Mouse (Mus musculus) right cerebral cortex, postnatal 14 days (tissue): ENCODE data around the gene Sdhb.

Experiments
- DNase-seq: peaks from one replicate; pipeline ENCODE4 v3.0.0; 2022

The Sdhb gene

GRCm38 (mm10) chr4:140981605-140982004 is 20.6 kb downstream of the Sdhb start:
- DNase-seq, result no peak

DNA sequence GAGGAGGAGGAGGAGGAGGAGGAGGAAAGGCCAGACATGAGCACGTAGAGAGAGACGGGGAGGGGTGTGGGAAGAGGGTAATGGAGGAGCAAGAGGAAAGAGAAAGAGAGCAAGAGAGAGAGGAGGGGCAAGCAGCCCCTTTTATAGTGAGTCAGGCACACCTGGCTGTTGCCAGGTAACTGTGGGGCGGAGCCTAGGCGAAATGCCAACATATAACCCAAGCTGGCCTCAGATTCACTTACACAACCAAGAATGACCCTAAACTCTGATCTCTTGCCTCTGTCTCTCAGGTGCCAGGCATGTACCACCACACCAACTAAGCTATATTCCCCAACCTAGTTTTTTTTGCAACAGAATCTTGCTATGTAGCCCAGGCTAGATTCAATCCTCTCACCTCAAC is 21.8 kb downstream of the Sdhb start:
- DNase-seq, result no peak

- no peak for DNase-seq
Measured at GRCm38 (mm10) chr4:140983442-140983841, 22.4 kb downstream of the Sdhb start.

- DNase-seq, result no peak
Measured at GRCm38 (mm10) chr4:140984544-140984943, 23.5 kb downstream of the Sdhb start.

- DNase-seq, result no peak
Measured at GRCm38 (mm10) chr4:140986024-140986710, 25.2 kb downstream of the Sdhb start.

GRCm38 (mm10) chr4:140986711-140987395 is 25.9 kb downstream of the Sdhb start, which contains the start of gene Atp13a2:
Gene Atp13a2, plus strand, starts transcription at chr4:140986873.
- DNase-seq, result peak; percentile 95

- DNase-seq, result no peak
Measured at GRCm38 (mm10) chr4:140987476-140987875, 26.5 kb downstream of the Sdhb start.

DNA sequence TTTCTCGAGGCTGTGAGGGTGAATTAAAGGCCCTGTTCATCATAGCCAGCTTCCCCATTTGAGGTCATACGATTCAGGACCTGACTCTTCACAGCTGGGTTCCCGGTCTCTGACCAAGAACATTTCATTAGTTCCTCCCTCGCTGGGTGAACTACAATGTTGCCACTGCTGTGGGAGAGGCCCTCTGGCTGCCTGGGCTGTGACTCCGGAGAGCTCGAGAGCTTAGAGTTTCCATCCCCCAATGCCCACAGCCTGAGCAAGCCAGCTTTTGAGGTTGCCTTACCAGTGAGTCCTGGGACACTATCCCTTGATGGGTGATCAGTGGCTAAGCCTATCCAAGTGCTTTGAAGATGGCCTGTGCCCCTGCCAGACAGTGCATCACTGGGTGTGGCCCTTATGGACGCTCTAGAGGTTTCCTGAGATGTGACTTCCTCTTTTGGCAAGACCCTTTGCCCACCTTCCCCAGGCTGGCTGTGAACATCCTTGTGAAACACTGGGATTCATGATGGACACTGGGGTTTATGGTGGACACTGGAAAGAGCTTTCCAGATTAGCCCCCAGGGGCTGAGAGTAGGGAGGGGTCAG is 27.8 kb downstream of the Sdhb start:
- no peak for DNase-seq

- DNase-seq, result no peak
Measured at GRCm38 (mm10) chr4:140989447-140989846, 28.4 kb downstream of the Sdhb start.

DNA sequence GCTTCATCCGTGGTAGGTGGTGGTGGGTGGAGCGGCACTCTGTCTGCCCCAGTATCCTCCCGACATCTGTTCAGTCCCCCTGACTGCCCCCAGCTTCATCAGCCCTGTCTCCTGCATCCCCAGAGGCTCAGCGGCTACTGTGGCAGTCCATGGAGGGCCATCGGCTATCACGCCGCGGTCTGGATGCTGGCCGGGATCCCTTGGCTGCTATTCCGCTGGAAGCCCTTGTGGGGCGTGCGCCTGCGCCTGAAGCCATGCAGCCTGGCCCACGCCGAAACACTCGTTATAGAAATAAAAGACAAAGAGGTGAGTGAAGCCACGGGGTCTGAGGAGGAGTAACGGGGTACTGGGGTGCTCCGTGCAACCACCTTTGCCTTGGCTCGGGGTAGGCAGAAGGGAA is 31.2 kb downstream of the Sdhb start:
- DNase-seq, result no peak

GRCm38 (mm10) chr4:140993846-140994245 is 32.8 kb downstream of the Sdhb start:
- no peak for DNase-seq

GRCm38 (mm10) chr4:140995811-140996210 is 34.8 kb downstream of the Sdhb start:
- DNase-seq, result no peak

GRCm38 (mm10) chr4:140996812-140997211 is 35.8 kb downstream of the Sdhb start:
- DNase-seq, result no peak

GRCm38 (mm10) chr4:141005983-141006382 is 45.0 kb downstream of the Sdhb start:
- peak; percentile 68 for DNase-seq

GRCm38 (mm10) chr4:141008028-141008427 is 47.0 kb downstream of the Sdhb start:
- DNase-seq, result no peak

- no peak for DNase-seq
Measured at GRCm38 (mm10) chr4:141010118-141010517, 49.1 kb downstream of the Sdhb start, which contains the start of gene Mfap2. Gene Mfap2, plus strand, starts transcription at chr4:141010418.

- peak; percentile 47 for DNase-seq
Measured at GRCm38 (mm10) chr4:141010526-141010925, 49.5 kb downstream of the Sdhb start.

DNA sequence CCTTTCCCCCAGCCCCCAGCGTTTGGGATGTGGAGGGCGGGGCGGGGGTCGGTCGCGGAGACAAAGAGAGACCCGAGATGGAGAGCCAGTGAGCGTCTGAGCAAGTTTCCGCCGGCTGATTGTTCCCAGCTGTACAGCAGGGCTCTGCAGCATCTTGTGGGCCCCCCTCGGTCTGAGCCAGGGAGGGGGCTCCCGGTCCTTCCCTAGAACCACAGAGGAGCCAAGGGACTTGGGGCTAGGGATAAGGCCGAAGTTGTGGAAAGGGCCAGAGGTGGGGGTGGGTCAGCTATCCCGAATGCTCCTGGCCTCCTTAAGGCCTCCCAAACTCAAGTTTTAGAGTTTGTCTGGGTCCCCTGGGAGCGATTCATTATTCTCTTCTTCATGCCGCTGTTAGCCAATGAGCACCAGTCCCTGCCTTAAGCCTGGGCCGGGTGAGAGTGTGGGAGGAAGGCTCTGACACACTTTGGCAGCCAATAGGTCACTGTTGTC is 50.0 kb downstream of the Sdhb start:
- DNase-seq, result no peak

- no peak for DNase-seq
Measured at GRCm38 (mm10) chr4:141011556-141012328, 50.7 kb downstream of the Sdhb start.

- no peak for DNase-seq
Measured at GRCm38 (mm10) chr4:141012558-141012957, 51.6 kb downstream of the Sdhb start.

- DNase-seq, result no peak
Measured at GRCm38 (mm10) chr4:141014114-141014513, 53.1 kb downstream of the Sdhb start.

GRCm38 (mm10) chr4:141014856-141015255 is 53.9 kb downstream of the Sdhb start:
- DNase-seq, result no peak

DNA sequence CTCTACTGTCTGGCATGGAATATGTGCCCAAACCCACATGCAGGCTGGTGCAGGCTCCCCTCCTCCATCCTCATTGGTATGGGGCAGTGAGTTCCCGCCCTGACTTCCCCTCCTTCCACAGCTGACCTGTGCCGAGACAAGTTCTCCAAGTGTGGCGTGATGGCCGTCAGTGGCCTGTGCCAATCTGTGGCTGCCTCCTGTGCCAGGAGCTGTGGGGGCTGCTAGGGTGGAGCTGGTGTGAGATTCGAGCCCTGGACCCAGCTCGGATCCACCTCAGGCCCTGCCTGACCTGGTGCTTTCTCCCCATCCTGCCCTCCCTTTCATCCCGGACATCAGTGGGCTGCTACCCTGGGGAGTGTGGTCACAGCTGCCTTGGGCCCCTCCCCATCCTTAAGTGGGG is 54.4 kb downstream of the Sdhb start:
- no peak for DNase-seq
